In the genomic region with DNA sequence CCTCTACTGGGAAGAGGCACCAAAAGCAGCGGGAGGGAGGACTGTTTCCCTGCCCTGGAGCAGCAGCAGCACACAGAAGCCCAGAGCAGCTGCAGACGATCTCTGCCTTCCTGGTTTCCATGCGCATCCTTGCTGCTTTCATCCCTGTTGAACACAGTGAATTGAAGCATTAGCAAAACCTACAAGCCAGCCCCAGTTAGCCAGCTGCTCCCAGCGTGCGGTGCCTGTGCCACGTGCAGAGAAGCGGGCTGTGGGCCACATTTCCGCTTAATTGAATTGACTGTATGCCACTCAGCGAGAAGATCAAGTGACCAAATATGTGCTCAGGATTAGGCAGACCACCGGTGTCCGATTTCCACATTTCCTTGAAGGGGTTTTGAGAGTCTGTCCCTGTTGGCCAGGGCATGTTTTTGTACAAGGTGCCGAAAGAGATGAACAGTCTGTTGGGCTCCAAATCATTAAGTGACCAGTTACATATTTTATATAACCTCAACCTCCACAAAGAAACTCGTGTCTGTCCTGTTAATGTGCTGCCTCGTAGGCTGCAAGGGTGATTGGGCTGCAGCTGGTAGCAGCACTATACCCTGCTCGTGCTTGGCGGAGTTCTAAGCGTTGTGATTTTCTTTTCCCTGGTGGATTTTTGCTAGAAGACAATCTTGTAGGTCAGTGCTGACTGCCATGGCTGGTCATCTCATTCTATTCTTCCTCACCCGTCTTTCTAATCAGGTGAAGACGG, we compare ENCODE assay signal across 8 mouse cellular contexts.
DNase-seq lines count a peak whose midpoint lies in the region; ATAC-seq and TF ChIP-seq lines count a peak whose summit lies in the region.

No protein-coding gene starts in this region.

- TF ChIP-seq POLR2A in thymus, adult 2 months (IDR thresholded peaks at IDR 0.05; ENCODE audit: control insufficient read depth, extremely low read depth, insufficient read depth, low read length, poor library complexity) = no peak

- no peak overlapping the region for H3K4me3 ChIP-seq in kidney, postnatal 0 days (replicated peaks; ENCODE audit: low read depth, low read length)
- no peak overlapping the region for H3K4me3 ChIP-seq in forebrain, embryonic 14.5 days (ENCODE audit: low read depth, low read length)
- no peak overlapping the region for H3K4me3 ChIP-seq in midbrain, embryonic 14.5 days (replicated peaks; ENCODE audit: low read depth, low read length)
- H3K4me3 ChIP-seq in thymus, adult 2 months (ENCODE audit: control insufficient read depth, insufficient read depth, low read length) = no peak overlapping the region

- no peak for ATAC-seq in kidney, postnatal 0 days (replicated peaks; ENCODE audit: low FRiP score, low read depth)
- ATAC-seq in forebrain, embryonic 14.5 days = peak; percentile 78
- peak; percentile 60; the same call in 1 of the 2 replicates for ATAC-seq in midbrain, embryonic 14.5 days (ENCODE audit: low FRiP score, low TSS enrichment)

- H3K4me1 ChIP-seq in kidney, postnatal 0 days (replicated peaks; ENCODE audit: insufficient read depth, low read length) = no peaks in the 10 kb centered on the region
- peaks cover 7% of the 10 kb centered on the region for H3K4me1 ChIP-seq in forebrain, embryonic 14.5 days (ENCODE audit: control insufficient read depth, insufficient read depth, low read length)
- H3K4me1 ChIP-seq in midbrain, embryonic 14.5 days (ENCODE audit: control insufficient read depth, insufficient read depth, low read length) = peaks cover 7% of the 10 kb centered on the region; the same call in 1 of the 2 replicates
- no peaks in the 10 kb centered on the region for H3K4me1 ChIP-seq in thymus, adult 2 months (replicated peaks; ENCODE audit: control insufficient read depth, insufficient read depth, low read length)

- no peak overlapping the region for H3K27ac ChIP-seq in kidney, postnatal 0 days
- H3K27ac ChIP-seq in forebrain, embryonic 14.5 days (ENCODE audit: low read depth, low read length) = peak overlapping the region; percentile 14; the same call in 1 of the 2 replicates
- H3K27ac ChIP-seq in midbrain, embryonic 14.5 days (replicated peaks; ENCODE audit: low read depth, low read length) = no peak overlapping the region; the same call in 1 of the 2 replicates
- H3K27ac ChIP-seq in thymus, adult 2 months (ENCODE audit: control insufficient read depth, insufficient read depth, low read length) = no peak overlapping the region

- no peaks in the 10 kb centered on the region for H3K27me3 ChIP-seq in kidney, postnatal 0 days (ENCODE audit: insufficient read depth, low read length)
- H3K27me3 ChIP-seq in forebrain, embryonic 14.5 days (replicated peaks; ENCODE audit: control insufficient read depth, insufficient read depth, low read length) = no peaks in the 10 kb centered on the region
- H3K27me3 ChIP-seq in midbrain, embryonic 14.5 days (ENCODE audit: control insufficient read depth, insufficient read depth, low read length) = no peaks in the 10 kb centered on the region
- H3K27me3 ChIP-seq in thymus, adult 2 months (ENCODE audit: control insufficient read depth, insufficient read depth, low read length) = no peaks in the 10 kb centered on the region

- DNase-seq in kidney, postnatal 0 days (ENCODE audit: low spot score) = peak; percentile 32
- no peak for DNase-seq in kidney, postnatal 36 days
- DNase-seq in cerebellum, adult 9-11 months = peak; percentile 42
- DNase-seq in forebrain, embryonic 14.5 days (ENCODE audit: low spot score) = peak; percentile 73
- peak; percentile 77 for DNase-seq in midbrain, embryonic 14.5 days
- no peak for DNase-seq in ovary, postnatal 14 days (ENCODE audit: low spot score)
- DNase-seq in thymus, adult 2 months = no peak
- no peak for DNase-seq in adrenal gland, adult 8-10 months

- peaks cover 49% of the 10 kb centered on the region for H3K36me3 ChIP-seq in kidney, postnatal 0 days (ENCODE audit: insufficient read depth, low read length)
- H3K36me3 ChIP-seq in forebrain, embryonic 14.5 days (ENCODE audit: control insufficient read depth, insufficient read depth, low read length) = peaks cover 10% of the 10 kb centered on the region; the same call in 1 of the 2 replicates
- H3K36me3 ChIP-seq in midbrain, embryonic 14.5 days (ENCODE audit: control insufficient read depth, insufficient read depth, low read length) = peaks cover 6% of the 10 kb centered on the region; the same call in 1 of the 2 replicates
- H3K36me3 ChIP-seq in thymus, adult 2 months (ENCODE audit: control insufficient read depth, insufficient read depth, low read length) = peaks cover 97% of the 10 kb centered on the region

- H3K9me3 ChIP-seq in kidney, postnatal 0 days (replicated peaks; ENCODE audit: low read length) = no peaks in the 10 kb centered on the region
- H3K9me3 ChIP-seq in forebrain, embryonic 14.5 days (replicated peaks; ENCODE audit: control insufficient read depth, low read length) = no peaks in the 10 kb centered on the region
- no peaks in the 10 kb centered on the region for H3K9me3 ChIP-seq in midbrain, embryonic 14.5 days (ENCODE audit: control insufficient read depth, low read length)

- 49% methylated on average over 19 of the region's 19 CpGs for WGBS in kidney, postnatal 0 days
- WGBS in forebrain, embryonic 14.5 days = 48% methylated on average over 19 of the region's 19 CpGs
- WGBS in midbrain, embryonic 14.5 days = 33% methylated on average over 19 of the region's 19 CpGs
- 94% methylated on average over 19 of the region's 19 CpGs for WGBS in thymus, adult 2 months

- H3K4me2 ChIP-seq in kidney, postnatal 0 days (ENCODE audit: low read length) = no peak overlapping the region
- no peak overlapping the region for H3K4me2 ChIP-seq in forebrain, embryonic 14.5 days (ENCODE audit: low read length)
- H3K4me2 ChIP-seq in midbrain, embryonic 14.5 days (ENCODE audit: low read length) = no peak overlapping the region

- no peak overlapping the region for H3K9ac ChIP-seq in kidney, postnatal 0 days (ENCODE audit: low read depth, low read length)
- no peak overlapping the region for H3K9ac ChIP-seq in forebrain, embryonic 14.5 days (ENCODE audit: low read length)
- no peak overlapping the region for H3K9ac ChIP-seq in midbrain, embryonic 14.5 days (replicated peaks; ENCODE audit: low read length)

- no peak for TF ChIP-seq CTCF in kidney, postnatal 0 days (IDR thresholded peaks at IDR 0.05; ENCODE audit: low read depth)
- no peak for TF ChIP-seq CTCF in thymus, adult 2 months (IDR thresholded peaks at IDR 0.05; ENCODE audit: borderline replicate concordance, control insufficient read depth, extremely low read depth, insufficient read depth, low read length, poor library complexity)

Comparison
In these comparisons a context has a peak if more than half of its experiments do, and no peak if none do; other contexts are left out.
1. DNase-seq: peak in kidney, postnatal 0 days (single experiment), cerebellum, adult 9-11 months (single experiment), forebrain, embryonic 14.5 days (single experiment) and midbrain, embryonic 14.5 days (single experiment); none in kidney, postnatal 36 days (0 of 2), ovary, postnatal 14 days (single experiment), thymus, adult 2 months (single experiment) and adrenal gland, adult 8-10 months (single experiment).